Mouse (Mus musculus): ENCODE data around the gene Patl2. TPM values are rescaled to one million over a fixed set of nuclear protein-coding genes. Genes with fewer than 3 reads are reported as not detected.
"Not testable (repeated sequence)": the region's sequence is repeated elsewhere in the genome, so short reads cannot be mapped to it uniquely, and the experiment has no call there.

The Patl2 gene
- polyA plus RNA-seq, 1 experiment from 2014 or later: not detected

DNA sequence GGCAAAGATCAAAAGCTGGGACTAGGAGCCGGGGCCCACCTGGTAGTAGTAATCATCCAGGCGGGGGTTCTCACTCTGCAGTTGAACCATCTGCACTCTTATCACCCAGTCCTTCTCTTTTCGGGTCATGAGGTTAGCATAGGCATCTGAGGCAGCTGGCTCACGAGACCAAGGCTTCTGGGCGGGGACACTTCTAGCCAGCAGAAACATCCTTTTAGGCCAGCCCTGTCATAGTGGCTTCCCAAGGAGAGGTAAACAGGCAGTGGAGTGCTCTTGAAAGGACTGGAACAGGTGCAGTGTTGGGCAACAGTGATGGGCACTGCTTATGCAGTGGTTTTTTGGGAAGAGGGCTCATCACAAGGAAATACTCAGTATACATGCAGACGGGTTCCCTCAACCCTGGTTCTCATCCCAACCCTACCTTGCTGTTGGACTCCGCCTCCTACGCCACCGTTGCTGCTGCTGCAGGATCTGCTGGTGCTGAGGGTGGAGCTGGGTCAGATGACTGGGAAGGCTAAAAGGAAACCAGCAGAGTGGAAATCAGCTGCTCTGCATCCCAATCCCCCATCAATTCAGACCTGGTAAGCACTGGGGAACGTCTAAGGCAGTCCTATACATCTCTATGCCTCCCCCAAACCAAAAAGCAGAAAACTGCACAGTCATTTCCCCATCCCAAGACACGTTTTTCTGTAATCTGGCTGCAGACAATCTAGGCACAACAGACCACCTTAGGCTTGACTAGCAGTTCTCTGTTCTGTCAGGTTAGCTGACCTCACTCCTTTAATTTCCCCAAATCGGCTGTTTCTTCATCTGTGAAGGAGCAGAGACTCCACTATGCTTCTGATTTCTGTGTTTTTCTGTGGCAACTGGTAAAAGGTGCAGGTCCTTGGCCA is 60.1 kb downstream of the Patl2 start:
- no peaks in the 10 kb centered on the region for H3K9me3 ChIP-seq (replicated peaks; ENCODE audit: control insufficient read depth, low read length)
- H3K4me1 ChIP-seq (ENCODE audit: control insufficient read depth, insufficient read depth, low read length): peaks cover 5% of the 10 kb centered on the region
- H3K4me2 ChIP-seq: no peak overlapping the region
- no peak overlapping the region for H3K27ac ChIP-seq (ENCODE audit: low read depth, low read length)
- no peak overlapping the region for H3K4me3 ChIP-seq (ENCODE audit: low read depth, low read length)
- no peaks in the 10 kb centered on the region for H3K27me3 ChIP-seq (ENCODE audit: control insufficient read depth, insufficient read depth, low read length)
- 29% methylated on average over 12 of the region's 12 CpGs for WGBS (ENCODE audit: insufficient replicate concordance)
- H3K36me3 ChIP-seq (ENCODE audit: control insufficient read depth, insufficient read depth, low read length): no peaks in the 10 kb centered on the region
- no peak overlapping the region for H3K9ac ChIP-seq (ENCODE audit: low read depth, low read length)
- no peak for ATAC-seq (replicated peaks; ENCODE audit: insufficient number of reproducible peaks, low FRiP score, low TSS enrichment)

GRCm38 (mm10) chr2:122117961-122118958 is 67.7 kb downstream of the Patl2 start, which contains the start of gene Spg11:
Spg11 (minus strand) TSS chr2:122118386.
- Histone ChIP-seq H3K27me3 (ENCODE audit: control insufficient read depth, insufficient read depth, low read length) (no peaks in the 10 kb centered on the region), H3K9ac (ENCODE audit: low read depth, low read length) (peak within 1 kb of the TSS; percentile 92), H3K4me3 (ENCODE audit: low read depth, low read length) (peak within 1 kb of the TSS; percentile 70), H3K36me3 (ENCODE audit: control insufficient read depth, insufficient read depth, low read length) (no peaks in the 10 kb centered on the region), H3K27ac (ENCODE audit: low read depth, low read length) (peak within 1 kb of the TSS; percentile 91), H3K4me2 (peak within 1 kb of the TSS; percentile 70), H3K9me3 (replicated peaks; ENCODE audit: control insufficient read depth, low read length) (no peaks in the 10 kb centered on the region), H3K4me1 (ENCODE audit: control insufficient read depth, insufficient read depth, low read length) (0 out of 2 replicates have a peak, but pooled peaks cover 5% of the 10 kb centered on the region)
- peak; percentile 99 for ATAC-seq (replicated peaks; ENCODE audit: insufficient number of reproducible peaks, low FRiP score, low TSS enrichment)
- under 1% methylated on average over 46 of the region's 47 CpGs for WGBS (ENCODE audit: insufficient replicate concordance)

- WGBS (ENCODE audit: insufficient replicate concordance): 85% methylated on average over 2 of the region's 2 CpGs
- H3K27ac ChIP-seq (ENCODE audit: low read depth, low read length): no peak overlapping the region
- no peaks in the 10 kb centered on the region for H3K9me3 ChIP-seq (replicated peaks; ENCODE audit: control insufficient read depth, low read length)
- H3K36me3 ChIP-seq (ENCODE audit: control insufficient read depth, insufficient read depth, low read length): peaks cover 3% of the 10 kb centered on the region; the same call in 1 of the 2 replicates
- peak overlapping the region; percentile 70; the same call in 1 of the 2 replicates for H3K4me3 ChIP-seq (ENCODE audit: low read depth, low read length)
- H3K9ac ChIP-seq (ENCODE audit: low read depth, low read length): no peak overlapping the region
- no peaks in the 10 kb centered on the region for H3K27me3 ChIP-seq (ENCODE audit: control insufficient read depth, insufficient read depth, low read length)
- H3K4me2 ChIP-seq: no peak overlapping the region; the same call in 1 of the 2 replicates
- H3K4me1 ChIP-seq (ENCODE audit: control insufficient read depth, insufficient read depth, low read length): 0 out of 2 replicates have a peak, but pooled peaks cover 5% of the 10 kb centered on the region
- no peak for ATAC-seq (replicated peaks; ENCODE audit: insufficient number of reproducible peaks, low FRiP score, low TSS enrichment)
Observed at GRCm38 (mm10) chr2:122116888-122117287, 69.1 kb downstream of the Patl2 start.

DNA sequence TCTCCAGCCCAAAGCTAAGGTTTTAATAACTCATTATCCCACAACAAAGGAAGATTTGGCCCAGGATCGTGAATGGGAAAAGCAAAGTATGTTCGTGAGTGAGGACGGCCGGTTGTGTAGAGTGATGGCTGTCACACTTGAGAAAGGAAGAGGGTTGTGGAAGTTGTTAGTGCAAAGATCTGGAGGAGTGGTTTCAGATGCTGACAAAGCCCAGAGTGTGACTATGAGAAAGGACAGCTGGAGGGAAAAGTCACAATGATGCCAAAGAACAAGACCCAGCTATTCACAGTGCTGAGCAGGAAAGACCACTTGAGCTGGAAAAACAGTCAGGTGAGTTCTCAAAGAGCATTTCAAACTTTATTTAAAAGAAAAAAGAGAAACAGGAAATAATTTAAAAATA is 76.3 kb downstream of the Patl2 start:
- H3K9ac ChIP-seq (ENCODE audit: low read depth, low read length): no peak overlapping the region
- 70% methylated on average over 4 of the region's 4 CpGs for WGBS (ENCODE audit: insufficient replicate concordance)
- no peak overlapping the region for H3K27ac ChIP-seq (ENCODE audit: low read depth, low read length)
- H3K36me3 ChIP-seq (ENCODE audit: control insufficient read depth, insufficient read depth, low read length): peaks cover 14% of the 10 kb centered on the region
- no peak for ATAC-seq (replicated peaks; ENCODE audit: insufficient number of reproducible peaks, low FRiP score, low TSS enrichment)
- H3K4me3 ChIP-seq (ENCODE audit: low read depth, low read length): no peak overlapping the region
- H3K27me3 ChIP-seq (ENCODE audit: control insufficient read depth, insufficient read depth, low read length): no peaks in the 10 kb centered on the region
- no peaks in the 10 kb centered on the region for H3K4me1 ChIP-seq (ENCODE audit: control insufficient read depth, insufficient read depth, low read length)
- no peak overlapping the region for H3K4me2 ChIP-seq
- H3K9me3 ChIP-seq (replicated peaks; ENCODE audit: control insufficient read depth, low read length): no peaks in the 10 kb centered on the region

DNA sequence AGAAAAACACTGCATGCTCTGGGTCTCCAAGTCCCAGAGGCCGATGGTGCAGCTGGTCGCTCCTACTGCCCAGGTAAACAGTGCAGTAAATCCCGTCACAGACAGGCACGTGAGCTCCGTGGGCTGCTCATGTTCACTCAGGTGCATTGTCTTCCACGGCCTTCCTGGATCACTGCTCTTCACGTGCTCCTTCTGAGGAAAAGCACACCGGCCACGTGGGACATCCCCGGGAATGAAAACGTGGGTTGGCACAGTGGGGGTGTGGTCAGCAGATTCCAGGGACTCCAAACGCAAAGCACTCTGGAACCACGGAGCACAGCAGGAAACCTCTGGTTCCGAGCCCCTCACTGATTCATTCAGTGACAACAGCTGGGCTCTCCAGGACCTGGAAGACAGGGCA is 77.9 kb downstream of the Patl2 start:
- H3K36me3 ChIP-seq (ENCODE audit: control insufficient read depth, insufficient read depth, low read length): peaks cover 14% of the 10 kb centered on the region
- WGBS (ENCODE audit: insufficient replicate concordance): 76% methylated on average over 14 of the region's 14 CpGs

DNA sequence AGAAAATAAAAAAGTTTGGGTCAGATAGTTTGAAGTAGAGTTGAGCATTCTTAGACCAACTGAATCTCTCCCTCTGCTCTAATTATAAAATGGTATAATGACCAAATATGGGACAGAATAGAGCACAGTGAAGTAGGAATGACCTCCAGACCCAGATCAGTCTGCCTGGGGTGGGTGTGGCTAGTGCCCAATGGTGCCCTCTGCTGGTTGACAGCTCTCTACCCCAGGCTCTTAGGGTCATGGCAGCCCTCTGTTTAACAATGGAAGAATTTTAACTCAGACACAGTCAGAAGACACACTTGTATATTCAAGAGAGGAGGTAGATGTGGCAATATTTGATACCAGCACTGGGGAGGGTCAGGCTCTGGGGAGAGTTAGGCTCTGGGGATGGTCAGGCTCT is 83.9 kb downstream of the Patl2 start:
- no peak for ATAC-seq (replicated peaks; ENCODE audit: insufficient number of reproducible peaks, low FRiP score, low TSS enrichment)
- Histone ChIP-seq H3K9me3 (replicated peaks; ENCODE audit: control insufficient read depth, low read length) (no peaks in the 10 kb centered on the region), H3K9ac (ENCODE audit: low read depth, low read length) (no peak overlapping the region), H3K4me3 (ENCODE audit: low read depth, low read length) (no peak overlapping the region), H3K27ac (ENCODE audit: low read depth, low read length) (no peak overlapping the region), H3K36me3 (ENCODE audit: control insufficient read depth, insufficient read depth, low read length) (0 out of 2 replicates have a peak, but pooled peaks cover 2% of the 10 kb centered on the region), H3K27me3 (ENCODE audit: control insufficient read depth, insufficient read depth, low read length) (no peaks in the 10 kb centered on the region), H3K4me2 (no peak overlapping the region), H3K4me1 (ENCODE audit: control insufficient read depth, insufficient read depth, low read length) (no peaks in the 10 kb centered on the region)

More for the DNA sequence above, 77.9 kb downstream of the Patl2 start:
- no peak overlapping the region for H3K27ac ChIP-seq (ENCODE audit: low read depth, low read length)
- no peak for ATAC-seq (replicated peaks; ENCODE audit: insufficient number of reproducible peaks, low FRiP score, low TSS enrichment)
- no peak overlapping the region for H3K9ac ChIP-seq (ENCODE audit: low read depth, low read length)
- H3K27me3 ChIP-seq (ENCODE audit: control insufficient read depth, insufficient read depth, low read length): no peaks in the 10 kb centered on the region
- no peaks in the 10 kb centered on the region for H3K4me1 ChIP-seq (ENCODE audit: control insufficient read depth, insufficient read depth, low read length)
- H3K9me3 ChIP-seq (replicated peaks; ENCODE audit: control insufficient read depth, low read length): no peaks in the 10 kb centered on the region
- no peak overlapping the region for H3K4me3 ChIP-seq (ENCODE audit: low read depth, low read length)
- no peak overlapping the region for H3K4me2 ChIP-seq

DNA sequence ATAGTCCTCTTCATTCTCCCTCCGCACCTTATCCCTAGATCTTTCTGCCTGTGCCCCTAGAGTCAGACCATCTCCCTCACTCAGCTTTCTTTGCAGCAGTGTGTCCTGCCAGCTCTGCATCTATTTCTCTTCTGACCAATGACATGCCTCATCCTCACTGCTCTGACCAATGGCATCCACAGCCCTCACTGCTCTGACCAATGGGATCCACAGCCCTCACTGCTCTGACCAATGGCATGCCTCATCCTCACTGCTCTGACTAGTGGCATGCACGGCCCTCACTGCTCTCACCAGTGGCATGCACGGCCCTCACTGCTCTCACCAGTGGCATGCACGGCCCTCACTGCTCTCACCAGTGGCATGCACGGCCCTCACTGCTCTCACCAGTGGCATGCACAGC is 88.3 kb downstream of the Patl2 start:
- not testable (repeated sequence) for ATAC-seq (replicated peaks; ENCODE audit: insufficient number of reproducible peaks, low FRiP score, low TSS enrichment); H3K4me1 ChIP-seq (ENCODE audit: control insufficient read depth, insufficient read depth, low read length); H3K27me3 ChIP-seq (ENCODE audit: control insufficient read depth, insufficient read depth, low read length); H3K4me3 ChIP-seq (ENCODE audit: low read depth, low read length); H3K36me3 ChIP-seq (ENCODE audit: control insufficient read depth, insufficient read depth, low read length); H3K9me3 ChIP-seq (replicated peaks; ENCODE audit: control insufficient read depth, low read length); H3K27ac ChIP-seq (ENCODE audit: low read depth, low read length); H3K9ac ChIP-seq (ENCODE audit: low read depth, low read length); H3K4me2 ChIP-seq
- WGBS (ENCODE audit: insufficient replicate concordance): 72% methylated on average over 5 of the region's 5 CpGs

- Histone ChIP-seq H3K27me3 (ENCODE audit: control insufficient read depth, insufficient read depth, low read length) (no peaks in the 10 kb centered on the region), H3K36me3 (ENCODE audit: control insufficient read depth, insufficient read depth, low read length) (peaks cover 14% of the 10 kb centered on the region; the same call in 1 of the 2 replicates), H3K4me1 (ENCODE audit: control insufficient read depth, insufficient read depth, low read length) (no peaks in the 10 kb centered on the region), H3K9me3 (replicated peaks; ENCODE audit: control insufficient read depth, low read length) (no peaks in the 10 kb centered on the region), H3K4me3 (ENCODE audit: low read depth, low read length) (no peak overlapping the region), H3K27ac (ENCODE audit: low read depth, low read length) (no peak overlapping the region), H3K9ac (ENCODE audit: low read depth, low read length) (no peak overlapping the region), H3K4me2 (no peak overlapping the region)
- ATAC-seq (replicated peaks; ENCODE audit: insufficient number of reproducible peaks, low FRiP score, low TSS enrichment): no peak
- 86% methylated on average over 4 of the region's 4 CpGs for WGBS (ENCODE audit: insufficient replicate concordance)
Observed at GRCm38 (mm10) chr2:122093844-122094243, 92.1 kb downstream of the Patl2 start.

Data from heart, embryonic 11.5 days (tissue).